Mouse (Mus musculus) G1E (cell line): Measurements from ENCODE around the gene Slit1. TPM values are rescaled to one million over a fixed set of nuclear protein-coding genes. Genes with fewer than 3 reads are reported as not detected.

Experiments used
- ATAC-seq: 2 replicates; pipeline ENCODE4 v1.8.0; 2016; ENCODE audit warnings: mild to moderate bottlenecking; ENCODE audit not compliant: insufficient number of reproducible peaks, poor library complexity, low FRiP score, severe bottlenecking; ENCODE audit errors: extremely low read depth
- DNase-seq: peaks from one replicate; pipeline ENCODE4 v3.0.0; 2012; ENCODE audit warnings: low spot score
- H3K27me3 ChIP-seq: 2 replicates; pipeline ENCODE4 v1.6.1; 2012; ENCODE audit warnings: mild to moderate bottlenecking, low read length, inconsistent platforms; ENCODE audit not compliant: insufficient read depth
- H3K36me3 ChIP-seq: replicated peaks from 2 replicates; pipeline ENCODE3; 2012; ENCODE audit warnings: mild to moderate bottlenecking, inconsistent platforms
- H3K4me1 ChIP-seq: 2 replicates; pipeline ENCODE4 v1.6.1; 2012; ENCODE audit warnings: low read depth, low read length, inconsistent platforms, mixed read lengths; ENCODE audit not compliant: insufficient read depth
- H3K4me3 ChIP-seq: 2 replicates; pipeline ENCODE4 v1.5.1; 2012; ENCODE audit warnings: low read depth, mild to moderate bottlenecking, inconsistent platforms, low read length, moderate library complexity, mixed read lengths
- H3K9me3 ChIP-seq: replicated peaks from 2 replicates; pipeline ENCODE4 v1.6.1; 2012; ENCODE audit warnings: inconsistent platforms
- CTCF ChIP-seq: IDR thresholded peaks from 2 replicates; pipeline ENCODE4 v1.5.1; 2012; ENCODE audit warnings: low read depth, low read length, inconsistent platforms, mixed read lengths
- GATA1 ChIP-seq: IDR thresholded peaks from 2 replicates; pipeline ENCODE4 v1.6.1; 2012; ENCODE audit warnings: borderline replicate concordance, low read length, inconsistent platforms, mixed read lengths
- GATA2 ChIP-seq: IDR thresholded peaks from 2 replicates; pipeline ENCODE4 v1.6.1; 2012; ENCODE audit warnings: low read depth, low read length, inconsistent platforms, borderline replicate concordance
- POLR2AphosphoS5 ChIP-seq: IDR thresholded peaks from 2 replicates; pipeline ENCODE4 v1.6.1; 2012; ENCODE audit warnings: low read depth, low read length, inconsistent platforms; ENCODE audit not compliant: insufficient replicate concordance
- TAL1 ChIP-seq: conservative IDR thresholded peaks from 2 replicates; pipeline ENCODE4 v1.6.1; 2012; ENCODE audit warnings: low read depth, low read length, inconsistent platforms, mixed read lengths
- polyA plus RNA-seq: library from polyadenylated mRNA; stranded (reverse); fragments of >175 nt; gene quantifications from 2 replicates; pipeline ENCODE4 v1.2.3, GENCODE M21; 2012
- total RNA-seq, 2 experiments: library from RNA; stranded (forward) in 1 of 2; stranded (reverse) in 1 of 2; fragments of 200-1000 nt in 1 of 2; fragments of >200 nt in 1 of 2; fragmentation: Nextera tagmentation in 1 of 2; gene quantifications; 2 replicates each; pipeline ENCODE4 v1.2.3; 2014 to 2017

The Slit1 gene
- total and polyA plus RNA-seq, 3 experiments: 0.04 to 0.11 TPM; not detected in 1

DNA sequence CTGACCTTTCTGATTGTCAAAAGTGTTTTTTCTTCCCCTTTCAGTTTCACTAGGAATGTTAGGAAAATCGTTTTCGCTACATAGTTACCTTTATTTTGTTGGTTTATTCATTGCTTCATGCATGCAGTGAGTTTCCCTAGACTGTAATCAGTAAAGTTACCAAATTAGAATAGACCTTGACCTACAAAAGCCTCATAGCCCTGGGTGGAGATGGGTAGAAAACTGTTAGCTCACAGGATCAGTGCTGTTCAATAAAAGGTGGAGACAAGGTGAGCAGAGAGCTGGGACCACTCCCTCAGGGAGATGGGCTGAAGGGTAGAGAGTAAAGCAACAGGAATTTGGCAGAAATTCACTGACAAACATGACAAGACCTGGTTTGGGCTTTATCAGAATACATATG is 169.8 kb downstream of the Slit1 start:
- TF ChIP-seq TAL1 (no peak), GATA1 (no peak), GATA2 (no peak), CTCF (no peak), POLR2AphosphoS5 (no peak)
- Histone ChIP-seq H3K4me1 (no peaks in the 10 kb centered on the region; the same call in 1 of the 2 replicates), H3K36me3 (peaks cover 55% of the 10 kb centered on the region), H3K27me3 (no peaks in the 10 kb centered on the region), H3K9me3 (no peaks in the 10 kb centered on the region), H3K4me3 (no peak overlapping the region)
- DNase-seq (no peak), ATAC-seq (no peak)

GRCm38 (mm10) chr19:41568791-41569190 is 174.7 kb downstream of the Slit1 start:
- Histone ChIP-seq H3K4me3 (no peak overlapping the region), H3K9me3 (no peaks in the 10 kb centered on the region), H3K27me3 (no peaks in the 10 kb centered on the region), H3K36me3 (peaks cover 32% of the 10 kb centered on the region), H3K4me1 (no peaks in the 10 kb centered on the region; the same call in 1 of the 2 replicates)
- TF ChIP-seq CTCF (no peak), GATA1 (no peak), POLR2AphosphoS5 (no peak), TAL1 (no peak), GATA2 (no peak)
- DNase-seq (no peak), ATAC-seq (no peak)

DNA sequence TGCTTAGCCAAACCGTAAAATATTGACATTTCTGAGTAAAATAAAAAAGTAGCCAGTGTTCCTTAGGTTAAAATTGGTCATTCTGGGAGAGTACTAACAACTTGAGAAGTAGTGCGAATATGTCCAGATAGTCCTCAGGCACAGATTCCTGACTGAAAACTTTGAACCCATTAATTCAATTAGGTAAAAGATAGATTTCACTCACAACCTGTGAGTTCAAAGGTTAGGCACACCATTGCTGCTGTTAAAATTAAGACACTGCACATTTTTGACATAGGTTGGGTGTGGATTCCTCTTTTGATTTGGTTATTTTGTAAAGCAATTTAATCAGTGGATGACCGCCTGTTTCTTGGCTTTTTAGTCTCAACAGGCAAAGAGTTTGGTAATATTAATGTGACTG is 182.6 kb downstream of the Slit1 start:
- ATAC-seq: no peak
- TF ChIP-seq POLR2AphosphoS5 (no peak), TAL1 (no peak), CTCF (no peak), GATA1 (no peak), GATA2 (no peak)

GRCm38 (mm10) chr19:41558891-41559486 is 184.5 kb downstream of the Slit1 start:
- Histone ChIP-seq H3K36me3 (peaks cover 54% of the 10 kb centered on the region), H3K4me1 (no peaks in the 10 kb centered on the region), H3K4me3 (no peak overlapping the region), H3K27me3 (no peaks in the 10 kb centered on the region), H3K9me3 (no peaks in the 10 kb centered on the region)
- ATAC-seq (no peak), DNase-seq (no peak)
- no peak for TF ChIP-seq POLR2AphosphoS5
- no peak for TF ChIP-seq GATA2
- TF ChIP-seq TAL1: no peak
- TF ChIP-seq CTCF: no peak
- TF ChIP-seq GATA1: no peak

More for the DNA sequence above, 182.6 kb downstream of the Slit1 start:
- Histone ChIP-seq H3K36me3 (peaks cover 49% of the 10 kb centered on the region), H3K9me3 (no peaks in the 10 kb centered on the region), H3K27me3 (no peaks in the 10 kb centered on the region), H3K4me1 (no peaks in the 10 kb centered on the region), H3K4me3 (no peak overlapping the region)
- DNase-seq: no peak

DNA sequence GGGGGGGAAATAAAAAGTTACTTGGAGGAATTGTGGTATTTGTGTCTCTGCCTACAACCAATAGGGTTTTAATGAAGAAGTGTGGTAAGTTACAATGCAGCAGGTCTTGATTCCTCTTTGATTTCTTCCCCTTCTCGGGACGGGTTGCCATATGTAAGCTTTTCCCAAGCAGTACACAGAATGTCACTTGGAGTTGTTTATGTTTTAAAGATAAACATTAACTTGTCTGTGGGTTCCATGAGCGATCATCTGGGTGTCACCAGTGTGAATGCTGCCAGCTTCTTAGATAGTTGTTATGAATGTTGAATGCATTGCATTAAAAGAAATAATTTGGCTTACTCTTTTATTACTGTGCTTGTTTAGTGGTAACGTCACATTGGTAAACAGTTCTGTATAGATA is 186.0 kb downstream of the Slit1 start:
- Histone ChIP-seq H3K27me3 (no peaks in the 10 kb centered on the region), H3K36me3 (peaks cover 58% of the 10 kb centered on the region), H3K4me1 (no peaks in the 10 kb centered on the region), H3K9me3 (no peaks in the 10 kb centered on the region), H3K4me3 (no peak overlapping the region)
- DNase-seq: no peak
- TF ChIP-seq POLR2AphosphoS5 (no peak), GATA2 (no peak), TAL1 (no peak)
- ATAC-seq: no peak

DNA sequence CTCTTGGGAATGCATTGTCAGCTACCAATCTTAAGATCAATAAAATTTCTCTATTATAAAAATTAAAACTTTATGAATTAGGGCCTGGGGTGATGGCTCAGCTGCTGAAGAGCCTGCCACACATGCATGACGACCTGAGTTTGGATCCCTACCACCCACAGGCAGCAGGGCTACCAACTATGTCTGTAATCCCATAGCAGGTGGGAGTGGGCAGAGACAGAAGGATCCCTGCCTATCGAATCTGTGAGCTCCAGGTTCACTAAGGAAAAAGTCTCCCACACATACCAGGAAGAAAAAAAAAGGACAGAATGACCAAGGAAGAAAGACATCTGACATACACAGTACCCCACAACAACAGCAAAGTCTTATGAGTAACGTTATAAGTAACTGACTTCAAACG is 186.5 kb downstream of the Slit1 start:
- H3K4me3 ChIP-seq: no peak overlapping the region
- no peak for DNase-seq
- H3K36me3 ChIP-seq: peaks cover 58% of the 10 kb centered on the region
- H3K9me3 ChIP-seq: no peaks in the 10 kb centered on the region
- H3K4me1 ChIP-seq: no peaks in the 10 kb centered on the region
- TF ChIP-seq TAL1 (no peak), CTCF (no peak), GATA2 (no peak), GATA1 (no peak), POLR2AphosphoS5 (no peak)
- ATAC-seq: no peak
- H3K27me3 ChIP-seq: no peaks in the 10 kb centered on the region

Other genes with a start within 250 kb of the Slit1 start
- 36.2 and 36.4 TPM in 2 replicates for gene Gm340, start 161.3 kb downstream of the Slit1 start, total RNA-seq (2014; fragmentation: Nextera tagmentation)
- gene Gm340, start 161.3 kb downstream of the Slit1 start, total RNA-seq (2017): 14.9 and 15.2 TPM in 2 replicates
- gene Gm340, start 161.3 kb downstream of the Slit1 start, polyA plus RNA-seq: 1.1 and 2.7 TPM in 2 replicates
- gene Arhgap19, start 58.4 kb upstream of the Slit1 start, total RNA-seq (2014; fragmentation: Nextera tagmentation): 66.1 and 95.6 TPM in 2 replicates
- gene Arhgap19, start 58.4 kb upstream of the Slit1 start, total RNA-seq (2017): 41.0 and 46.9 TPM in 2 replicates
- gene Arhgap19, start 58.4 kb upstream of the Slit1 start, polyA plus RNA-seq: 6.9 and 9.0 TPM in 2 replicates
- 11.4 and 13.5 TPM in 2 replicates for gene Frat1, start 86.3 kb upstream of the Slit1 start, total RNA-seq (2014; fragmentation: Nextera tagmentation)
- 17.9 and 19.8 TPM in 2 replicates for gene Frat1, start 86.3 kb upstream of the Slit1 start, total RNA-seq (2017)
- 41.1 and 52.6 TPM in 2 replicates for gene Frat1, start 86.3 kb upstream of the Slit1 start, polyA plus RNA-seq
- gene Frat2, start 104.5 kb upstream of the Slit1 start, total RNA-seq (2014; fragmentation: Nextera tagmentation): 15.3 and 17.8 TPM in 2 replicates
- gene Frat2, start 104.5 kb upstream of the Slit1 start, total RNA-seq (2017): 23.4 and 30.4 TPM in 2 replicates
- gene Frat2, start 104.5 kb upstream of the Slit1 start, polyA plus RNA-seq: 42.6 and 60.2 TPM in 2 replicates
- gene Rrp12, start 152.5 kb upstream of the Slit1 start, total RNA-seq (2014; fragmentation: Nextera tagmentation): 14.9 and 16.9 TPM in 2 replicates
- gene Rrp12, start 152.5 kb upstream of the Slit1 start, total RNA-seq (2017): 13.5 and 16.5 TPM in 2 replicates
- gene Rrp12, start 152.5 kb upstream of the Slit1 start, polyA plus RNA-seq: 31.0 and 33.8 TPM in 2 replicates
- gene Pgam1, start 168.3 kb upstream of the Slit1 start, total RNA-seq (2014; fragmentation: Nextera tagmentation): 910 and 922 TPM in 2 replicates
- gene Pgam1, start 168.3 kb upstream of the Slit1 start, total RNA-seq (2017): 501 and 541 TPM in 2 replicates
- gene Pgam1, start 168.3 kb upstream of the Slit1 start, polyA plus RNA-seq: 573 and 600 TPM in 2 replicates
- gene Exosc1, start 189.8 kb upstream of the Slit1 start, total RNA-seq (2014; fragmentation: Nextera tagmentation): 81.0 and 95.9 TPM in 2 replicates
- gene Exosc1, start 189.8 kb upstream of the Slit1 start, total RNA-seq (2017): 50.2 and 52.2 TPM in 2 replicates
- gene Exosc1, start 189.8 kb upstream of the Slit1 start, polyA plus RNA-seq: 20.3 and 29.3 TPM in 2 replicates
- 36.7 and 45.4 TPM in 2 replicates for gene Zdhhc16, start 189.8 kb upstream of the Slit1 start, total RNA-seq (2014; fragmentation: Nextera tagmentation)
- 27.8 and 29.7 TPM in 2 replicates for gene Zdhhc16, start 189.8 kb upstream of the Slit1 start, total RNA-seq (2017)
- gene Zdhhc16, start 189.8 kb upstream of the Slit1 start, polyA plus RNA-seq: 25.6 and 34.0 TPM in 2 replicates
- gene Mms19, start 237.5 kb upstream of the Slit1 start, total RNA-seq (2014; fragmentation: Nextera tagmentation): 27.5 and 39.4 TPM in 2 replicates
- 26.2 and 31.7 TPM in 2 replicates for gene Mms19, start 237.5 kb upstream of the Slit1 start, total RNA-seq (2017)
- gene Mms19, start 237.5 kb upstream of the Slit1 start, polyA plus RNA-seq: 16.1 and 17.4 TPM in 2 replicates
- 2.6 and 19.9 TPM in 2 replicates for gene Ubtd1, start 238.1 kb upstream of the Slit1 start, total RNA-seq (2014; fragmentation: Nextera tagmentation)
- gene Ubtd1, start 238.1 kb upstream of the Slit1 start, total RNA-seq (2017): 4.8 and 7.7 TPM in 2 replicates
- 4.0 and 4.2 TPM in 2 replicates for gene Ubtd1, start 238.1 kb upstream of the Slit1 start, polyA plus RNA-seq